Mouse (Mus musculus) neural tube, embryonic 12.5 days (tissue): ENCODE data around the gene BC048507. TPM values are rescaled to one million over a fixed set of nuclear protein-coding genes. Genes with fewer than 3 reads are reported as not detected.
"Not testable (repeated sequence)": the region's sequence is repeated elsewhere in the genome, so short reads cannot be mapped to it uniquely, and the experiment has no call there.

ENCODE experiments used
- ATAC-seq: fragments of 200-750 bp; cut with Nextera tagmentation; 2 replicates; pipeline ENCODE4 v1.8.0; 2017; ENCODE audit warnings: low read depth, mild to moderate bottlenecking, moderate TSS enrichment, moderate library complexity; ENCODE audit not compliant: low FRiP score
- H3K27ac ChIP-seq: fragments of 300-500 bp; sonication (generic); 2 replicates; pipeline ENCODE4 v1.5.1; 2016
- H3K27me3 ChIP-seq: fragments of 300-500 bp; sonication (generic); replicated peaks from 2 replicates; pipeline ENCODE4 v1.6.1; 2016; ENCODE audit warnings: mild to moderate bottlenecking
- H3K36me3 ChIP-seq: fragments of 300-500 bp; sonication (generic); 2 replicates; pipeline ENCODE4 v1.6.1; 2016; ENCODE audit warnings: mild to moderate bottlenecking
- H3K4me1 ChIP-seq: fragments of 300-500 bp; sonication (generic); 2 replicates; pipeline ENCODE4 v1.6.1; 2016
- H3K4me2 ChIP-seq: fragments of 300-500 bp; sonication (generic); replicated peaks from 2 replicates; pipeline ENCODE4 v1.6.1; 2016; ENCODE audit warnings: mild to moderate bottlenecking
- H3K4me3 ChIP-seq: fragments of 300-500 bp; sonication (generic); 2 replicates; pipeline ENCODE4 v1.5.1; 2016
- H3K9ac ChIP-seq: fragments of 300-500 bp; sonication (generic); 2 replicates; pipeline ENCODE4 v1.6.1; 2016; ENCODE audit warnings: mild to moderate bottlenecking
- H3K9me3 ChIP-seq: fragments of 300-500 bp; sonication (generic); 2 replicates; pipeline ENCODE4 v1.6.1; 2016; ENCODE audit warnings: mild to moderate bottlenecking
- WGBS: fragments of 180-500 bp; shearing (Covaris S2); methylation state at CpG from one replicate; pipeline ENCODE4 v1.1.7; 2016; 5-methylcytosine and 5-hydroxymethylcytosine counted together
- polyA plus RNA-seq: library from polyadenylated mRNA; unstranded; fragments of >200 nt; fragmentation: Nextera tagmentation; extraction: Ambion mirVana; gene quantifications from 2 replicates; pipeline ENCODE4 v1.2.1, GENCODE M21; 2016

BC048507 gene
- polyA plus RNA-seq, 1 experiment from 2014 or later, result not detected

DNA sequence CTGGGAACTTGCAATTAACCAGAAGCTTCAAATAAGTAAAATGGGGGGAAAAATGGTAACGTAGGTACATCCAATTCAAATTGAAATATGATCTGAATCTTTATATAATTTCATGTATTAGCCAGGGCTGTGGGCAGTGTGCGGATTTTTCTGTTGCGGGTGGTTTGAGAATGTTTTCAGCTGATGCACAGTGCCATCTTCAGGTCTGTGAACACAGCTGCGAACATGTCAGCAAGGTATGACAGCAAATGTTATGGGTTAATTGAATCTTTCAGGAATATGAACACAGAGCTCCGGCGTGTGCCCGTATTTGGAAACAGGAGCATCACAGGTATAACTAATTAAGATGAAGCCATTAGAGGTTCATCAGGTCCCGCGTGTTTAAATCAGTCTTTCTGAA lies 618 bp upstream of the BC048507 start:
- ATAC-seq, result no peak
- 86% methylated on average over 9 of the region's 9 CpGs for WGBS
- Histone ChIP-seq H3K9me3 (no peaks in the 10 kb centered on the region), H3K36me3 (no peaks in the 10 kb centered on the region), H3K4me1 (no peaks in the 10 kb centered on the region), H3K27me3 (no peaks in the 10 kb centered on the region), H3K4me2 (no peak overlapping the region), H3K27ac (no peak overlapping the region), H3K9ac (no peak overlapping the region), H3K4me3 (no peak overlapping the region)

DNA sequence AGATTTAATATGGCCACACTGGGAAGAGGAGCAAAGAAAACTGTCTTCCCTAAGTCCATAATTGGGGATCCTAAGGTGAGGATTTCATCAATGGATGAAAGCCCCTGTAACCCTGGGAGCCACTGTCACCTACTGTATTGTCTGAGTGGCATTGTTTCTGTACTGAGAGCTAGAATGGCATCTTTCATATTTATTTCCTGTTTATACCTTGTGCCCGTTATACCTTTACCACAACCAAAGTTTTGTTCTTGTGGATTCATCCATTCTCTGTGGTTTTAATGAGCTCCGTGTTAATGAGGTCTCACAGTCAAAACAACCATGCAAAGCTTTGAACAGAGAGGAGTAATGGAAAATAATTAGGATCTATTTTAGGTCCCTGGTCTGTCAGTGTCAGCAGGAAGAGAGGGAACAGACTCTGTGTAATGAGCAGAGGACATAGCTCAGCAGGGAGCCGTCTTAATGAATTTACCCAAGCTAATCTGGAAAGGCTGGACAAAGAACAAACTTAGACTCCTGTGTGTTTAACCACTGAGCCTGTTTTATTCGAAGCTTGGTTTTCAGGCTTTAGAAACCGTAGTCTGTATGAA lies 1.7 kb downstream of the BC048507 start:
- Histone ChIP-seq H3K4me2 (no peak overlapping the region), H3K27ac (no peak overlapping the region), H3K27me3 (no peaks in the 10 kb centered on the region), H3K9me3 (no peaks in the 10 kb centered on the region), H3K4me1 (no peaks in the 10 kb centered on the region), H3K4me3 (no peak overlapping the region), H3K36me3 (no peaks in the 10 kb centered on the region), H3K9ac (no peak overlapping the region)
- 71% methylated on average over 5 of the region's 5 CpGs for WGBS
- ATAC-seq, result no peak

DNA sequence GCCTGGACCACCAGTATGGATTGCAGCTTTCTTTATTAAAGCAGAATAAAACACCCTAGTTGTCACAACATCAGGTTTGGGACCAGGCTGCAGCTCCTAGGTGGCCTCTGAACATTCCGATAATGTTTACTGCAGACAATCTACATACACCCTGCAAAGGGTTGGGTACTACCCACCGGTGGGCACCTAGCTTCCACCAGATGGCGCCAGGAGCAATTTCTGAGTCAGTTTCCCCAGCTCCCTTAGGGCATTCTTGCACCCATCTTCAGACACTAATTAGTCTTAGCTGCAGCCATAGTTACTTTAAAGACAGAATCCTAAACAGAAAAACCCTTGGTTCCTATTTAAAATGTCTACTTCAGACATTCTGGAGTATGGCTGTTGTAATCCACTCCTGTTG lies 4.8 kb downstream of the BC048507 start:
- no peak overlapping the region for H3K4me3 ChIP-seq
- H3K27me3 ChIP-seq, result no peaks in the 10 kb centered on the region
- H3K27ac ChIP-seq, result no peak overlapping the region
- ATAC-seq, result no peak
- H3K36me3 ChIP-seq, result no peaks in the 10 kb centered on the region
- 0 out of 2 replicates have a peak, but pooled peaks cover 2% of the 10 kb centered on the region for H3K9me3 ChIP-seq
- no peaks in the 10 kb centered on the region for H3K4me1 ChIP-seq
- no peak overlapping the region for H3K4me2 ChIP-seq
- WGBS, result 24% methylated on average over 3 of the region's 3 CpGs
- H3K9ac ChIP-seq, result no peak overlapping the region

DNA sequence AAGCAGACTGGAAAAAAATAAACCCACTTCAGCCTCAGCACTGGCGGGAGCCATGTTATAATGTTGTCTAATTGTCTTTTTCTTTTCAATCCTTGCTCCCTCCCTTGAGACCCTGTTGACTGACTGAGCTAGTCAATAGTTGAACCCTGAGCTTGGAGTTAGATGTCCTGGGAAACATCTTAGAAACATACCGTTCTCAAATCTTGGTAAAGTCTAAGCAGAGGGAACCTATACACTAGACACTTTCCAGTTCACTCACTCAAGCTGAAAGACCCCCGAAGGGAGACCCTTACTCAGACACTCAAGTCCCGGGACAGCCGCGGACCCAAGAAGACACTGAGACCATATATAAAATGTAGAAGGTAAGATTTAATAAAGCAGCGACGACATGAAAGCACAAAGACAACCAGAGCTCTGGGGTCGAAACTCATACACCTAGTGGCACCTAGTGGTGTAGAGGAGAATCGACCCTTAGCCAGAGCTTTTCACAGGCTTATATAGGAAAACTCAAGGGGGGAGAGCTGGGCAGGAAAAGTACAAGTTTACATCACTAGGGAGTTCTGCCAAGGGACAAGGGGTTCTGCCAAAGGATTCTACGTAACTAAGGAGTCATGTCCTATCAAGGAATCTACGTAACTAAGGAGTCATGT lies 13.0 kb downstream of the BC048507 start:
- not testable (repeated sequence) for H3K4me1 ChIP-seq, ATAC-seq, H3K27me3 ChIP-seq, H3K9me3 ChIP-seq, H3K4me2 ChIP-seq, H3K27ac ChIP-seq, H3K36me3 ChIP-seq, H3K9ac ChIP-seq, H3K4me3 ChIP-seq
- WGBS, result 46% methylated on average over 8 of the region's 12 CpGs

DNA sequence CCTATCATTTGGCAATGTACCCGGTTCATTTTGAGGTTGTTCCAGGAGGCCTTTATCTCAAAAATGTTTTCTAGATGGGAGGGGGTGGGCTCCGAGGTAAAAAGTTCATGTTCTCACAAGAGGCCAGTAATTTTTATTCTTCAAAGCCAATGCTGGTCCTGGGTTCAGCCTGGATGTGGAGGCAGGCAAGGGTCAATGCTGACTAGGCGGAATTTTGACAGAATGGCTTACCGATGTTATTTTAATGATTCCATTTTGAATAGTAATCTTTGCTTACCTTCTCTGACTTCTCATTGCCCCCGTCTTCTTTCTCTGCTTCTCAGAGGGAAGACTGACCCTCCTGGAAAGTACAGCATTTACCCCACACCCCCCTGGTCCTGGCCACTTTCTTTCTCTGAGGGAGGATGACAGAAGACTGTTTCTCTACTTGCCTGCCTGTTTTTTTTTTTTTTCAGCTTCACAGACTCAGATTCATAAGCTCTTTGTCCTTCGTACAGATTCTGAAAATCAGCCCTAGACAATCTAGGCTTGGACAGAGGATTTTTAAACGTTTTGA lies 13.7 kb downstream of the BC048507 start:
- no peaks in the 10 kb centered on the region for H3K4me1 ChIP-seq
- no peak overlapping the region for H3K4me3 ChIP-seq
- WGBS, result 78% methylated on average over 7 of the region's 7 CpGs
- no peak for ATAC-seq
- 0 out of 2 replicates have a peak, but pooled peaks cover 2% of the 10 kb centered on the region for H3K9me3 ChIP-seq
- no peak overlapping the region for H3K4me2 ChIP-seq
- H3K36me3 ChIP-seq, result no peaks in the 10 kb centered on the region
- no peak overlapping the region for H3K27ac ChIP-seq
- no peak overlapping the region for H3K9ac ChIP-seq
- H3K27me3 ChIP-seq, result no peaks in the 10 kb centered on the region

DNA sequence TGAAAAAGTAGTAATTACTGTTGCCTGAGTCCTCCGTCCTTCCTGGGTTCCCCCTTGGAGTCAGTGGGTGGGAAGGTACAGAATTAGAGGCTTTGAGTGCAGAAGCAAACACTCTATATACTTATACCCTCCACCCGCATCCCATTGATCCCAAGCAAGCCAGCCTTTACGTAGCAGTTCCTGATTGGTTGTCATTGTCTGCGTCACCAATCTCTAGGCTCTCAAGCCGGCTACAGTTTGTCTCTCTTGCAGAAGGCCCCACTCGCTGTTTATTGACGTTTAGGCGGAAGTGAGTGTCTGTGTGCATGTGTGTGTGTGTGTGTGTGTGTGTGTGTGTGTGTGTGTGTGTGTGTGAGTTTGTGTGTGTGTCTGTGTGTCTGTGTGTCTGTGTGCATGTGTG lies 20.8 kb downstream of the BC048507 start:
- H3K27me3 ChIP-seq, result no peaks in the 10 kb centered on the region
- no peak overlapping the region for H3K27ac ChIP-seq
- H3K4me3 ChIP-seq, result no peak overlapping the region
- H3K4me2 ChIP-seq, result no peak overlapping the region
- WGBS, result 91% methylated on average over 8 of the region's 8 CpGs
- H3K9me3 ChIP-seq, result peaks cover 11% of the 10 kb centered on the region
- no peaks in the 10 kb centered on the region for H3K4me1 ChIP-seq
- no peak overlapping the region for H3K9ac ChIP-seq
- ATAC-seq, result no peak
- H3K36me3 ChIP-seq, result no peaks in the 10 kb centered on the region

DNA sequence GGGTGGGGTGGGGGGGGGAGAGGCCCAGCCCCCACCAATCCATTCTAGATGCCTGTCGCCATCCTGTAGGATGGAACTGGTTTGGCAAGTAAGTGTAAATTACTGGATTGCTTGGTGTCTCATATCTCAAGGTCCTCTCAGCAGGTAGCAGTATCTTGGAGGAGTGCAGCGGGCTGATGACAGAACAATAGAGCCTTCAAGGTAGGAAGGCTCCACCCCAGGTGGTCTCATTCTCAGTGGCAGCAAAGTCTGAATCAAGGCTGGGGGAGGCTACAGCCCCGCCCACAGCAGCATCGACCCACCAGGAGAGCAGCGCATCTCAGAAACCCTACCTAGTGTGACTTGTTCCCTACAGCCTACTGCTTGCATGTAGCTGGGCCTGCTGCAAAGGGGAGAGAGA lies 46.6 kb downstream of the BC048507 start:
- Histone ChIP-seq H3K36me3 (no peaks in the 10 kb centered on the region), H3K4me1 (no peaks in the 10 kb centered on the region), H3K9me3 (peaks cover 53% of the 10 kb centered on the region), H3K9ac (no peak overlapping the region), H3K4me2 (no peak overlapping the region), H3K27me3 (no peaks in the 10 kb centered on the region), H3K27ac (no peak overlapping the region), H3K4me3 (no peak overlapping the region)
- WGBS, result 31% methylated on average over 5 of the region's 5 CpGs
- ATAC-seq, result no peak

Other genes with a start within 250 kb of the BC048507 start
- gene Gm49345, start 225.6 kb upstream of the BC048507 start, polyA plus RNA-seq, result 0.22 TPM in 1 of 2 replicates, not detected in the other
- gene Zfp729a, start 225.5 kb upstream of the BC048507 start, polyA plus RNA-seq, result 2.3 and 2.9 TPM in 2 replicates
- gene Zfp738, start 176.3 kb upstream of the BC048507 start, polyA plus RNA-seq, result 16.2 and 17.1 TPM in 2 replicates
- gene Zfp65, start 134.2 kb upstream of the BC048507 start, polyA plus RNA-seq, result 8.1 and 8.7 TPM in 2 replicates
- gene Zfp85, start 108.1 kb upstream of the BC048507 start, polyA plus RNA-seq, result 6.0 and 6.9 TPM in 2 replicates
- gene Zfp493, start 83.6 kb upstream of the BC048507 start, polyA plus RNA-seq, result 1.8 and 2.9 TPM in 2 replicates
- gene Zfp273, start 49.6 kb upstream of the BC048507 start, polyA plus RNA-seq, result 9.0 and 9.7 TPM in 2 replicates
- gene Gm10037, start 32.2 kb upstream of the BC048507 start, polyA plus RNA-seq, result 4.8 TPM in 2 replicates